Mouse (Mus musculus): ENCODE data around the gene Il6ra.

Gene Il6ra

DNA sequence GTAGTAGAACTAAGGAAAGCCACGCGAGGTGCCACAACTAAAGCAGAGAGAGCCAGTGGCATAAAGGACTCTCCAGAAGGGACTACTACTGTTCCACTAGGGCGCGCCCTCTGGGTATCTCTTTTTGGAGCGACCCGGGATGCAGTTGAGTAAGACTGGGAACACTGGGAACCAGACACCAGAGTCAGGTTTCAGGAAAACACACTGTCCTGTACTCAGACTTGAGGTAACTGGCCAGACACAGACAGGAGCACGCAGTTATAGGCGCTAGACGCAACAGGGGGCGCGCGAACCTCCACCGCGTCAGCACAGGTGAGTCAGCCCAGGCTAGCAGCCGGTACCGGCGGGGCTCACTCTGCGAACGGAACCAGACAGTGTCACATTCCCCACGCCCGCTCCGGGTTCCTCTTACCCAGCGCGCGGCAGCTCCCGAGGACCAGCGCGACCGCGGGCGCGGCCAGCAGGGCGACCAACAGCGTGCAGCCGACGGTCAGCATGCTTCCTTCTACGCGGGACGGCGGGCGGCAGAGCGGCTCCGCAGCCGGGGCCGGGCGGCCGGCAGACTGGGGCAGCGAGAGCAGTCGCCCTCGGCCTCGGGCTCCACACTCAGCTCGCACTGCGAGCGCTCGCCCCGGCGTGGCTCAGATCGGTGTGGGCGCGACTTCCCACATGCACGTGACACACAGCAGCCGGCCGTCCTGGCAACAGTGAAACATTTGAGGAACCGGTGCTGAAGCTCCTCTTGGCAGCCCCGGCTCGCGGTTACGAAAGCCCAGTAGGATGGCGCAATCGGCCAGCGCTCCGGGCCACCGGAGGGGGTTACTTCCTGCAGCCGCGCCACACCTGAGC lies at the start of gene Il6ra:
Il6ra (minus strand) TSS at position 654 of the 849 bp plus-strand sequence.
- DNase-seq (ENCODE audit: low read depth): peak; percentile 28

DNA sequence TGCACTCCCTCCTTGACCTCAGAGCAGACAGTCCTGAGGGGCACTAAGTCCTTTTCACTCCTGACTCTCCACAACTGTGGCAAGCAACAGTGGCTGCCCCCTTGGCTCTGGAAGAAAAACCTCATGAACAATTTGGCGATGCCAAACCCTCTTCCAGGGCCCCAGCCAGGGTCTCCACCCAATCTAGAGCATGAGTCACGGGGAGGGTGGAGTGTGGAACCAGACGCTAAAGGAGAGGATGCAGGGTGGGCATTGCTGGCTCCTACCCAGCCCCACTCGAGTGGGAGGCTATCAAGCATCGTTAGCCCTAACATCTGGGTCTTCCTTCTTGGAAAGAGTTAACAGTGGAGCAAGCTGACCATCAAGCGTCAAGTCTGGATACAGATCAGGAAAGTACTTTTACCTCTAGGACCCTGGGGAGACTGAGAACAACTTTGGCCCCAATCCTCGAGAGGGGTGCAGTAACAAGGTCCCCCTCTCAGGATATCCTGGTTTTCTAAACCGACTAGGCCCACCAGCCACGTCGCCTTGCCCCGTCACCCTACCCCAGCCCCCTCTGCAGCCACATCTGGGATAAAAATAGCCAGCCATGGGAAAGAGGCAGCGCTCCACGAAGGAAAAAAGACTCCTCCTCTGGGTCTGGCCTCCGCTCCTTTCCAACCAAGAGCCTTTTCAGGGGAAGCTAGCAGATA lies 49.2 kb upstream of the Il6ra start:
- DNase-seq (ENCODE audit: low read depth): no peak

DNA sequence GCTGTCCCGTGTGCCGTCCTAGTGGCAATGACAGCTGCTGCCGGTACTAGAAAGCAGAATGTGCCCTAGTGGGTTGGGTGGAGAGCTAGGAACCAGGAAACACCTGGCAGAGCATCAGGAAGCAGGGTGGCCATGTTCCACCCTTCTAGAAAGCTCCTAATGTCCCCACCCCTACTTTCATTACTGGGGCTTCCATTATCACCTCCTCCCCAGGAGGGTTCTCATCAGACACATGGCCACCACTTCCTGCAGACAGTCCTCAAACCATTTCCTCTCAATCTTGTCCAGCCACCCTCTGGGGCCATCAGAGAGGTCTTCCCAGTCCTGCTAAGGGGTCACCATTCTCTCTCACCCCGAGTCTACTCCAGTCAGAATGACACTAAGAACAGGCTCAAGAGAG lies 48.4 kb upstream of the Il6ra start:
- no peak for DNase-seq (ENCODE audit: low read depth)

DNA sequence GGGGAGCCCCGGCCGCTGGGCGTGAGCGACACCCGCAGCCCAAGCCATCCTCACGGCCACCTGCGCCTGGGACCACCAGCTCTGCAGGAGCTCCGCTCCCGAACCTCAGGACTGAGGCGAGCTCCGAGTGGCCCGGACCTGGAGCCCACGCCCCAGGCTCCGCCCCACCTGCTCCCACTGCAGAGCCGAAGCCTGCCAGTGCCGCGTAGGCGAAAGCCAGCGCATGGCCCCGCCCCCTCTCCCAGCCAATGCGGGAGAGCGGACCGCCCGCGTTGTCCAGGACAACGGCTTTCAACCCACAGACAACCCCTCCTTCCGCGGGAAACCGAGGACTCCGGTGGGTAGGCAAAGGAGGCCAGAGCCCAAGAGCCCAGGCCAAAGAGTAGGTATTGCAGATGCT lies 47.5 kb upstream of the Il6ra start:
- DNase-seq (ENCODE audit: low read depth): peak; percentile 48

DNA sequence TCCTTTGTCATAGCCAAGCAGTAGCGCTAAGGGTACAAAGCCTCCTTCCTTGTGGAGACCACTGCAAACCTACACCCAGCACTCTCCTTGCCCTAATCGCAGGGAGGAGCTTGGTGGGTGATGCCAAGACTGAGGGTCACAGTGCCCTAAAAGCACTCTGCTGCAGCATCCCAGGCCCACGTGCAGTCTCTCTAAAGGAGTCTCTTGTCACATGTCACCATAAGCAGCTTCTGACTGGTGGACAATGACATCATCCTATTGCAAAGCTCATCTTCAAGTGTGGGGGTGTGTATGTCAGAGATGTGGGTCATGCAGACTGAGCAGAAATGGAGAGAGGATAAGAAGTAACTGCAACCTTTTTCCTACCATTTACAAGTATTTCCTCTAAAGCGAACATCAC lies 46.4 kb upstream of the Il6ra start:
- DNase-seq (ENCODE audit: low read depth): no peak

DNA sequence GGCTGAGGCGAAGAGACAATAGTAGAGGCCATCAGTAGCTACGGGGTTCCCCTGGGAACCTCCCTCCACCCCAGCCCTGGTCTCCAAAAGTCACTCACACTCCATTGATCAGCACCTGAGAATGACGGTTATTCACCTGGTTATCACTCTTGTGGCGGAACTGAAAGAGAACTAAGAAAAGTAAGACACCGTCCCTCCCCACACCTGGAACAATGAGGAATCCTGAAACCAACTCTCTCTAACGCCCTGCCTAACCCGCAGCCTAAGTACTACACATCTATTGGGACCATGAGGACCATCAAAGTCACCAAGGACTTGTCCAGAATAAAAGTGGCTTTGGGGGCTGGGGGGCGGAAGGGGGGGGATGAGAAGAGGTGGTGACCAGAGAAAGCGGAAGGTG lies 44.9 kb upstream of the Il6ra start:
- no peak for DNase-seq (ENCODE audit: low read depth)

DNA sequence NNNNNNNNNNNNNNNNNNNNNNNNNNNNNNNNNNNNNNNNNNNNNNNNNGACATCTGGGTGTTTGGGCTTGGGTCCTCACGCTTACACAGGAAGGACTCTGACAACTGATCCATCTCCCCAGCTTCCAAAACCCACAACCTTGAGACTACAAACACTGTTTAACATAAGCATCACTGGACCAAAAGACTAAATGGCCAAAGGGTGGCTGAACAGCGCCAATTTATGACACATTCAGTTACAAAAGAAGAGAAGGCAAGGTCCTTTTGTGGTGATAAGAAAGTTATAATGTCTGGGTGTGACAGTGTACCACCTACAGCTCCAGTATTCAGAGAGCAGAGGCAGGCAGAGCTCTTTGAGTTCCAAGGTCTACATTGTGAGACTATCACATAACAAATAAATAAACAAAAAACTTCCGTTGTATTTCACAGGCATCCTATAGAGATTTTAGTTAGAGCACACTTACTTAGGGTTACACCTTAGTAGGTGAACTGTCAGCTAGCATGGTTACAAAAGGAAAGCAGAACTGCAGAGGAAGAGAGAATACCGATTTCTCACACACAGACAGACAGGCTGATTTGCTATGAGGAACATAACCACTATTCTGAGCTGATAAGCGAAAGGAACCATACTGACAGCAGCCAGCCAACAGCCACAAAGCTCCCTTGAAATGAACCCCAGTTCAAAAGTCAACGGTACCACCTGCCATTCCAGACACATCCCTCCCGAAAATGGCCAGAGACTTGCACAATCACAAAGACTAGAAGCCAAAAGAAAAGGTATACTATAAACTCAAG lies 43.4 kb upstream of the Il6ra start:
- DNase-seq (ENCODE audit: low read depth): no peak

DNA sequence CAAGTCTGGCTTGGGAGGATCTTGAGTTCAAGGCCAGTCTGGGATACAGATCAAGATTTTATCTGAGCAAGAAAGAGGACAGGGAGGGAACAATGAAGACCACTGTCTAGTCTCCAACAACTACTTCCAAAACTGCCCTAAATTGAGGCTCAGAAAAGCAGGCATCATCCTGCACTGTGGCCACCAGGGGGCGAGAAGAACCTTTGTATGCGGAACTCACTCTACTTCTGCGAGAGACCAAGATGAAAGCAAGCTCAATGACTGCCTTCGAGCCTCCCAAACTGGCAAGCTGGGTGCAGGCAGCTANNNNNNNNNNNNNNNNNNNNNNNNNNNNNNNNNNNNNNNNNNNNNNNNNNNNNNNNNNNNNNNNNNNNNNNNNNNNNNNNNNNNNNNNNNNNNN lies 40.4 kb upstream of the Il6ra start:
- peak; percentile 59 for DNase-seq (ENCODE audit: low read depth)

DNA sequence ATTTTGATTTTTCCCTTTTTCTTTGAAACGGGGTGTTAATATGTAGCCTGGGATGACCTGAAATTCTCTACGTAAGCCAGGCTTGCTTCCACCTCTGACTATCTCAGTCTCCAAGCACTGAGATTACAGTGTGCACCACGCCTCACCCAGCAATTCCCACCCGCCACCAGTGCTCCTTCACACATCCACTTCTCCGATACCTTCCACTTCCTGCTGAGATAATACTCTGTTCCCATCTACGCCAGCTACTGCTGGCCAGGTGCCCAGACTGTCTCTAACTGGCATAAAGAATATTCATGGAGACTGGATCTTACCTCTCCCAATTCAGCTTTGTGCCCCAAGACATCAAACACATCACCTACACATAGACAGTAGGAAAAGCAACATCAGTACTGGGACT lies 35.7 kb upstream of the Il6ra start:
- no peak for DNase-seq (ENCODE audit: low read depth)

DNA sequence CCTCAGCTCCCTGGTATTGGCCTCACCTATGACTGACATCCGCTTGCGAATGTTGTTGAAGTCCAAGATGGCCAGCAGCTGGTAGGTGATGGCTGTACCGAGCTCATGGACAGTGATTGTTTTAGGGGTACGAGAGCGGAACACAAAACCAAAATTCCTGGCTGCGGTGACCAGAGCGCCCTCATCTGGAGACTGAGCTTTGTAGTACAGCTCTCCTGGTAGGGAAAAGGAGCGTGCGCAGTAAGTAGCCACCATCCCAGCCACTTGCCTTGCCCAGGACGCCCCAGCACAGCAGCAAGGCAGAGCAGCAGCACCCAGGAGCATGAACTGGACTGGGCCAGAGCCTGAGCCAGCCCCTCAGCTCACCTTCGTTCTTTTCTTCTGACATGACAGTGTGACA lies 35.0 kb upstream of the Il6ra start:
- no peak for DNase-seq (ENCODE audit: low read depth)

DNA sequence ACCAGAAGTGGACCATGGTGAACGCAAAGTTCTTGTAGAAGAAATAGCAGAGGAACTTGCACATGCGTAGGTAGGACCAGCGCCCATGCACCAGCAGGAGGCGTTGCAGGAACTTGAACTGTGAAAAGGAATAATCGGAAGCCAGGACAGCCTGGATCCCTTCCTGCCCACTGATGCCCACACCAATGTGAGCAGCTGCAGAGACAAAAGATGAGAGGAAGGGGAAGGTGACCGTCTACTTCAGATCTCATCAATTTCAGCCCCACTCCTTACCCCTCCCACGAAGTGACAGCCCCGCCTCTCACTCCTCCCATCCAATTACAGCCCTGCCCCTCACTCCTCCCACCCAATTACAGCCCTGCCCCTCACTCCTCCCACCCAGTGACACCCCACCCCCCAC lies 32.0 kb upstream of the Il6ra start:
- no peak for DNase-seq (ENCODE audit: low read depth)

DNA sequence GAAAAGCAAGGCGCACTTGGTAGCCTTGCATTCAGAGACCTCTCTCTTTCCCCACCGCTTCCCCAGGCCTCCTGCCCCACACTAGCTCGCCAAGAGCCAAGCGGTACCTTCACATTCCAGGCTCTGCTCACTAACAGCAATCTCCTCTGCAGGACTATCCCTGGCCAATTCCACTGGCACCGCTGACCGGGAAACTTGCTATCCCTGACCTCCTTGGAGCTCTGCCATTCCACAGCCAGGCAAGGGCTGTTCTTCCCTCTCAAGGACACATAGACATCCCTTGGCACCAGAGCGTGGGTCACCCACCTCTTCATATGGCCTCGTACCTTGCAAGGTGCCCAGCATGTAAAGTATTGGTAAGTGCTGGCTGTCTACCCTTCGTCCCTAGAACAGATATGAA lies 29.9 kb upstream of the Il6ra start:
- no peak for DNase-seq (ENCODE audit: low read depth)

DNA sequence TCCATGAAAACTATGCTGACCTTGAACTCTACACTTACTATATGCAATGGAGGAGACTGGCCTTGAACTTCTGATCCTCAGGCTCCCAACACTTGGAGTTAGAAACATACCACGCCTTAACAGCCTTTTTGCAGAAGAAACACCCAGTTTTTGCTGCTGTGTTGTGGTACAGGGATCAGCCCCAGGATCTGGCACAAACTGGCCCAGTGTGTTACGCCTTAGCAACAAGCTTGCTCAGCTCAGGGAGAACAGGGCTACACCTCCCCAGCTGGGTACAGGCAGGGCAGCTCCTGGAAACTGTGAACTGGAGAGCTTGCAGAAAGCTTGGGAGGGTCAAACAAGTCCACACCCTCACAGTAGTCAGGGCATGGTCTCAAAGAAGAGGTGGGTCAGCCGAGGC lies 23.5 kb upstream of the Il6ra start:
- no peak for DNase-seq (ENCODE audit: low read depth)

DNA sequence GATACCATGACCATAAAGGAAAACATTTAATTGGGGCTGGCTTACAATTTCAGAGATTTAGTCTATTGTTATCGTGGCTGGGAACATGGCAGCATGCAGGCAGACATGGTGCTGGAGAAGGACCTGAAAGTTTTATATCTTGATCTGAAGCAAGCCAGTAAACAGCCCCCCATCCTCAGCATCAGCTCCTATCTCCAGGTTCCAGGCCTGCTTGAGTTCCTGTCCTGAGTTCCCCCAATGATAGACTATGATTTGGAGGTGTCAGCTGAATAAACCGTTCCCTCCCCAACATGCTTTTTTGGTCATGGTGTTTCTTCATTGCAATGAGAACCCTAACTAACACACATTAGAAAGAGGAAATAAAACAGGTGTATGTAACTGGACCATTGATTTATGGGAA lies 19.9 kb upstream of the Il6ra start:
- no peak for DNase-seq (ENCODE audit: low read depth)

DNA sequence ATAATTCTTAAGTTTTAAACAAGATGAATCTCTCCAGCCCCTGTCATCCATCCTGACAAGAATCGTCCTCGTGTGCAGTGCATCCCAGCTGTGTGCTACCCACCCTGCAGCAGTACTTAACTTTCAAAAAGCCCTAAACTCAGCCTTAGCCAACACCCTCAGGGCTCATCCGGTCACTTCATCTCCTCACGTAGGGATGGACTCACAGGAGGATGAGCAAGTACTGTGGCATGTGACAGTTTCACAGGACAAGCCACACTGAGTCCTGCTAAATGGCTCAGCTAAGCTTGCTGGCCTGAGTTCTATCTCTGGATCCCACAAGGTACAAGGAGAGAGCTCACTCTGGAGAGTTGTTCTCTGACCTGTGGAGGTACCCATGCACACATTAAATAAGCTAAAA lies 16.0 kb upstream of the Il6ra start:
- no peak for DNase-seq (ENCODE audit: low read depth)

DNA sequence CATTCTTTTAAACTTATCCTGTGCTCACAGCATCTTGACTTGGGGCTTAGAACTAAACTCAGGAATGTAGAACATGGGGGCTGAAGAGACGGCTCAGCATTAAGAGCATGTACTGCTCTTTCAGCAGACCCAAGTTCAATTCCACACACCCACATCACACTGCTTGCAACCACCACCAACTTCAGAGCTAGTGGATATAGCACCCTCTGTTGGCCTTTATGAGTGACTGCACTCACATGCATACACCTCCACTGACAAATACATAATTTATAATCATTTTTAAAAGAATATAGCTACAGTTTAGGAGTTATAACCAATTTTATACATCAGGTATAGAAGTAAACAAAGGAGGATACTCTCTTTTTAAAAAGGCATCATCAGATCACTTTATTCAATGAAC lies 13.4 kb upstream of the Il6ra start:
- no peak for DNase-seq (ENCODE audit: low read depth)

DNA sequence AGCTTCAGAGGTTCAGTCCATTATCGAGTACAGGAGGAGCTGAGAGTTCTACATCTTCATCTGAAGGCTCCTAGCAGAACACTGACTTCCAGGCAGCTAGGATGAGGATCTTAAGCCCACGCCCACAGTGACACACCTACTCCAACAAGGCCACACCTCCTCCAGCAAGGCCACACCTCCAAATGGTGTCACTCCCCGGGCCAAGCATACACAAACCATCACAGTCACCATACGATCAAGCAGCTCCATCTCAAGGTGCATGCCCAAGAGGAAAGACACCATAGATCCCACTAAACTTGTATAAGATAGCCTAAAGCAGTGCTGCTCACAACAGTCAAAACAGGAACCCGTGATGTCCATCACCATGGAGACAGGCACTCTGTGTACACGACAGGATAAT lies 7.7 kb upstream of the Il6ra start:
- DNase-seq (ENCODE audit: low read depth): no peak

DNA sequence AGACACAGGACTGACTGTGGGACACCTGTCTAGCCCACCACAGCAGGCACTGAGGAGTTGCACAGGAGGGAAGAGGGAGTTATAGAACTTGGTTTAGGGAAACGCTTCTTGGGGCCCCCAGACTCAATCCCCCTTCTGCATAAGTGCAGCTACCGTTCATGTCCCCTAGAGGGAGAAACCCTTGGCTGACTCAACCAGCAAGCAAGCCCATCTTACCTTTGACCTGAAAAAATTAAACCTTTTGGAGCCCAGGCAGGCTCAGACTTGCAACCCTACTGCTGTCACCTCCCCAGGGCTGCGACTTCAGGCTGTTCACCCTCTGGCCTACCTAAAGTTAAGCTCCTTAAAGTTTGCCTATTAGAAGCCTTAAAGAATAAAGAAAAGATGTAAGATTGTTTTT lies 4.4 kb upstream of the Il6ra start:
- DNase-seq (ENCODE audit: low read depth): no peak

DNA sequence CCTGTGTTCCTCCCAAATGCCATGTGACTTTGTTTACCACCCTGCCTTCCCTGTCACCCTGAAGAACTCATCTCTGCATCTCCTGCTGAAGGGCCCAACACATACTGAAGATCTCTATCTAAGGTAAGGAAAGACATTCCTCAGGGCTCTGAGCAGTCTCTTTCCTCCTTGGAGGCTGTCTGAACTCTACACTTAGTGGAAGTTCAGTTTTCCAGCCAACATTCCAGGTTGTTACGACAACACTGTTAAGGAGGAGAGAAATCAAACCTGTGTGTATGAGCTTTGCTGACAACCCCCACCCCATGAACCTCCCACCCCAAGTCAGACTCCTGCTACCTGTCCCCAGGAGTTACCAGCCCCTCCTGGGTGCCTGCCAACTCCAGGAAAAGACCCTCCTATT lies 3.6 kb upstream of the Il6ra start:
- DNase-seq (ENCODE audit: low read depth): no peak

DNA sequence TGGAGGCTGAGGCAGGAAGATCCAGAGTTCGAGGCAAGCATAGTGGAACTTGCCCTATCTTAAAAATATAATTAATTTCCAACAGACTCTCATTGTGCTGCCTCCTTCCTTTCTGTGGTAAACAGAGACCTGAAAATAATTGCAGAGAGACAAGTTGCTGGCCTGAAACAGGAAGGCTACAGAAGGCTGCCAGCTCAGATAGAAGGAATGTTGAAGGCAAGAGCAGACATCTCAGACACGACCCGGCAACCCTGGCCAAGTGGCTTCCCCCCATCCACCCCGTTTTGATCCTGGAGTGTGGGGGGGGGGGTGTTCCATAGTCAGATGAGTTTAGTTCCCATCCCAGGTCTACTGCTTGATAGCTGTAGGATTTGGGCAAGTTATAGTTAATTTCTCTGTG lies 1.7 kb upstream of the Il6ra start:
- DNase-seq (ENCODE audit: low read depth): no peak

DNA sequence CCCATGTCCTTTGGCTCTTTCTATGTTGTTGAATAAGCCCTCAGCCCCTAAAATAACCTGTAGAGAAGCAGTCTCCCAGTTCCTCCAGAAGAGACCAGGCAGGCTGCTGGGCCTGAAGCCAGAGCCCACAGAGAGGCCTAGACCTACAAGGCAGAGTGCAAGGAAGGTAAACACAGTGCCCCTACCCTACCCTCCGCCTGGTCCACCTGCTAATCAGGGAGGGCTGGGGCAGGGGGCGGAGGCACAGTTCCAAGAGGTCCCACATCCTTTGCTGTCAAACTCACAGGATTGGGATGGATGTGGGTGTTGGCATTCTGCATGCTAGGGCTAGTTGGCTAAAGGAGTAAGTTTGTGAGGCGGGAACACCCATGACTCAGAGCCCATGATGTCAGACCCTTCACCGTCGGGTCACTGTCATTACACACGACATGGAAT lies 871 bp downstream of the Il6ra start:
- no peak for DNase-seq (ENCODE audit: low read depth)

DNA sequence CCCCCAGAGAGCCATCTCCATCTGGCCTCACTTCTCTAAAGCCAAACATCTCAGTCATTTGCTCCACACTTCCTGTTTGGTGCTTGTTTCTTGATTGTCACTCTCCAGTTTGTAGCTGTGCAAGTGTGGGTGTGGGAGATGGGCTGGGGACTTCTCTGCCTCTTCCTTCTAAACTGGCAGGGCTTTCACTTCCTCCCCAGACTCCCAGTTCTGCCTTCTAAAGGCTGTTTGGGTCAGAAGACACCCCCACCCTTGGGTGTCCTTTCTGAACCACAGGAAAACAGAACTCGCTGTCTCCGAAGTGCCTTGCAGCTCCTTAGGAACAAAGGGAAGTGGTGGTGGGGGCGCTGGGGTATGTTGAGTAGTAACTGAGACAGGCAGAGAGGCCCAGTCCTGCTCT lies 1.8 kb downstream of the Il6ra start:
- DNase-seq (ENCODE audit: low read depth): no peak
